Mouse (Mus musculus) cerebellum, adult (tissue): ENCODE results near the gene Adamts3.

Experiments
- ATAC-seq: cut with Nextera tagmentation; 2 replicates; pipeline ENCODE4 v1.9.2; 2017; ENCODE audit warnings: mild to moderate bottlenecking, moderate library complexity, mixed read lengths; ENCODE audit not compliant: insufficient number of reproducible peaks, low FRiP score, low TSS enrichment

The Adamts3 gene

GRCm38 (mm10) chr5:89821175-89821574 lies 62.0 kb downstream of the Adamts3 start:
- ATAC-seq = no peak

GRCm38 (mm10) chr5:89819531-89819930 lies 63.6 kb downstream of the Adamts3 start:
- ATAC-seq = no peak

GRCm38 (mm10) chr5:89816610-89817009 lies 66.5 kb downstream of the Adamts3 start:
- no peak for ATAC-seq

- ATAC-seq = no peak
Observed at GRCm38 (mm10) chr5:89814552-89814951, 68.6 kb downstream of the Adamts3 start.

- no peak for ATAC-seq
Observed at GRCm38 (mm10) chr5:89800181-89800816, 82.8 kb downstream of the Adamts3 start.

GRCm38 (mm10) chr5:89793706-89794105 lies 89.4 kb downstream of the Adamts3 start:
- ATAC-seq = no peak

- no peak for ATAC-seq
Observed at GRCm38 (mm10) chr5:89784635-89785034, 98.5 kb downstream of the Adamts3 start.

GRCm38 (mm10) chr5:89779823-89780222 lies 103.3 kb downstream of the Adamts3 start:
- ATAC-seq = no peak

- ATAC-seq = no peak
Observed at GRCm38 (mm10) chr5:89778610-89779009, 104.5 kb downstream of the Adamts3 start.

GRCm38 (mm10) chr5:89777411-89777810 lies 105.7 kb downstream of the Adamts3 start:
- no peak for ATAC-seq

GRCm38 (mm10) chr5:89770655-89771355 lies 112.3 kb downstream of the Adamts3 start:
- ATAC-seq = no peak

- no peak for ATAC-seq
Observed at GRCm38 (mm10) chr5:89763189-89764187, 119.6 kb downstream of the Adamts3 start.

- no peak for ATAC-seq
Observed at GRCm38 (mm10) chr5:89760368-89760767, 122.8 kb downstream of the Adamts3 start.

- no peak for ATAC-seq
Observed at GRCm38 (mm10) chr5:89751836-89752235, 131.3 kb downstream of the Adamts3 start.

GRCm38 (mm10) chr5:89748185-89748884 lies 134.8 kb downstream of the Adamts3 start:
- no peak for ATAC-seq

GRCm38 (mm10) chr5:89747149-89747659 lies 135.9 kb downstream of the Adamts3 start:
- no peak for ATAC-seq

GRCm38 (mm10) chr5:89745112-89745511 lies 138.0 kb downstream of the Adamts3 start:
- ATAC-seq = no peak

GRCm38 (mm10) chr5:89734759-89735158 lies 148.4 kb downstream of the Adamts3 start:
- ATAC-seq = no peak

GRCm38 (mm10) chr5:89730411-89730810 lies 152.7 kb downstream of the Adamts3 start:
- no peak for ATAC-seq

- ATAC-seq = no peak
Observed at GRCm38 (mm10) chr5:89728117-89728516, 155.0 kb downstream of the Adamts3 start.
